Mouse (Mus musculus): ENCODE results near the gene Ifrd2.
"Not testable (repeated sequence)": the region's sequence is repeated elsewhere in the genome, so short reads cannot be mapped to it uniquely, and the experiment has no call there.

The Ifrd2 gene

DNA sequence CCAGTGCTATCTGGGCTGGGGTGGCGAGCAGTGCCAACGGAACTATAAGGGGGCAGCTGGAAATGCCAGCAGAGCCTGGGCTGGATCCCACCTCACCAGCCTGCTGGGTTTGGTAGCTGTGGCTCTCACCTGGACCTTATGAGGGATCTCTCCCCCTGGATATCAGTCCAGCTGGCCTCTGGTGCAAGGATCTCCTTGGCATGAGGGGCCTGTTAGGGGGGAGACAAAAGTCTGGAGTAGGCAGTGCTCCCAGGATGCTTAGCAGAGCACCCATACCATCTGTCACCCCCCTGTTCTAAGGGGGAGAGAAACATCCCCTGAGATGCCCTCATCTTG lies 15.1 kb upstream of the Ifrd2 start:
- in situ Hi-C loops (cut with MboI; ENCODE audit: low sequenced_read_pairs): no loop called here

DNA sequence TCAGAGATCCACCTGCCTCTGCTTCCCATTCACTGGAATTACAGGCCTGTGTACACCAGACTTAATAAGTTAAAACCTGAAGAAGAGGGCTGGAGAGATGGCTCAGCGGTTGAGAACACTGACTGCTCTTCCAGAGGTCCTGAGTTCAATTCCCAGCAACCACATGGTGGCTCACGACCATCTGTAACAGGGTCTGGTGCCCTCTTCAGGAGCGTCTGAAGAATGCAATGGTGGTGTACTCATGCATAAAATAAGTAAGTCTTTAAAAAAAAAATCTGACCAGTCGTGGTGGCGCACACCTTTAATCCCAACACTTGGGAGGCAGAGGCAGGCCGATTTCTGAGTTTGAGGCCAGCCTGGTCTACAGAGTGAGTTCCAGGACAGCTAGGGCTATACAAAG lies 13.7 kb upstream of the Ifrd2 start:
- in situ Hi-C loops (cut with MboI; ENCODE audit: low sequenced_read_pairs): not testable (repeated sequence)

DNA sequence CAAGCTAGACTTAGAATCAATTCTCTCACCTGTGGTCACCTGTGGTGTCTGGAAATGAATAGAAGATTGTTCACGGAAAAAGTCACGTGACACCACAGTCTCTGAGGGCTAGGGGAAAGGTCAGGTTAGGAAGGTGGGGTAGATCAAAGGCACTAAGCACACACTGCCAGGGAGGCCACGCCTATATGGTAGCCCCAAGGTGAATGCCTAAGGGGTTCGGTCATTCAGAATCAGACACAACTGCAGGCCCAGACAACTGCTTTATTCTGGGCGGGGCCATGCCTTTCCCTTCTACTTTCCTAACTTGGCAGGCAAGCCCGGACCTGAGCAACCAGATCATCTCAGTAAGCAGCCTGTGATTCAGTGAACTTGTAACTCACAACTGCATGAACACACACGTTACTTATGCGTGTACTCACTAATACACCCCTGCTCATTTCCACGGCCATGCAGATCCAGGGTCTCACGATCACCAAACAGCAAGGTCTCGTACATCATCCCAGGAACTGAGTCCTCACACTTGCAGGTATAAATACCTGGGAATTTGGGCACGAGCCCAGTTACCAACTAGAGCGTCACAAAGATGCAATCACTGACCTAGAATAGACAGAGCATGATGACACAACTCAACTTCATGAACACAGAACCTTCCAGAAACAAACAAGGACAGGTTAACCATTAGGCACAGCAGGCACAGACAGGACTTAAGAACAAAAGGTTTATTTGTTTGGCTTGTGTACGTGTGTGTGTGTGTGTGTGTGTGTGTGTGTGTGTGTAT lies 11.7 kb upstream of the Ifrd2 start:
- in situ Hi-C loops (cut with MboI; ENCODE audit: low sequenced_read_pairs): no loop called here

DNA sequence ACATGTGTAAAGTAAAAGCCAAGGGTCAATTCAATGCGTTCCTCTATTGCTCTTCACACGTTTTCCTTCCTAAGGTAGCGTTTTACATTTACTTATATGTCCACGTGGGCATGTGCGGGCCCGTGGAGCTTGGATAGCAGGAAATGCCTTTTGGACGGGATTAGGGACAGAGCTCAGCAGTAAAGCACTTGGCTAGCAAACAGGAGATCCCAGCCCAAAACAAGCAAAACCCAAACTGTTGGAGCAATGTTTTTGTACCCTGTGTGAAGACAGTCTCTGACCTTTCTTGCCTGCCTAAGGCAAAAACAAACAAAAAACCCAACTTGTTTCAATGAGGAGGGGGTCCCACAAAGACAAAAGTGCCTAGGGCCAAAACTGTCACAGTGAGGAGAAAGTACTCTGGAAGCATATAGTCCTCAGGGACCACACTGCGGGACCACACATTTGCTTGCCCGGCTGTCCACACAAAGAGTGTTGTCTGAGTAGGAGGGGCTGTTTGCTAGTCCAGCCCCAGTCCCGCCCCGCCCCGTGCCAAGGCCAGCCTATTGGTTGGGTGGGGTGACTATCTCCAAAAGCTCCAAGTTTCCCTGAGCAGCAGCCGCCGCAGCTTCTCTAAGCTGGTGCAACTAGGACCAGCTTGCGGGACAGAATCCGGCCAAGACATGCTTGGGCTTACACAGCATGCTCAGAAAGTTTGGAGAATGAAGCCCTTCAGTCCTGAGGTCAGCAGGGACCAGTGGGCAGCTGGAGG lies 10.9 kb upstream of the Ifrd2 start, which contains the start of gene Hyal1:
Gene Hyal1, plus strand, starts transcription at position 571 of the 751 bp plus-strand sequence.
- in situ Hi-C loops (cut with MboI; ENCODE audit: low sequenced_read_pairs): no loop called here

DNA sequence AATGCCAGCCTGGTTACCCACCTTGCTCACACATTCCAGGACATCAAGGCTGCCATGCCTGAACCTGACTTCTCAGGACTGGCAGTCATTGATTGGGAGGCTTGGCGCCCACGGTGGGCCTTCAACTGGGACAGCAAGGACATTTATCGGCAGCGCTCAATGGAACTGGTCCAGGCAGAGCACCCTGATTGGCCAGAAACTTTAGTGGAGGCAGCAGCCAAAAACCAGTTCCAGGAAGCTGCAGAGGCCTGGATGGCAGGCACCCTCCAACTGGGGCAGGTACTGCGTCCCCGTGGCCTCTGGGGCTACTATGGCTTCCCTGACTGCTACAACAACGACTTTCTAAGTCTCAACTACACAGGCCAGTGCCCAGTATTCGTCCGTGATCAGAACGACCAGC lies 9.6 kb upstream of the Ifrd2 start:
- in situ Hi-C loops (cut with MboI; ENCODE audit: low sequenced_read_pairs): no loop called here

DNA sequence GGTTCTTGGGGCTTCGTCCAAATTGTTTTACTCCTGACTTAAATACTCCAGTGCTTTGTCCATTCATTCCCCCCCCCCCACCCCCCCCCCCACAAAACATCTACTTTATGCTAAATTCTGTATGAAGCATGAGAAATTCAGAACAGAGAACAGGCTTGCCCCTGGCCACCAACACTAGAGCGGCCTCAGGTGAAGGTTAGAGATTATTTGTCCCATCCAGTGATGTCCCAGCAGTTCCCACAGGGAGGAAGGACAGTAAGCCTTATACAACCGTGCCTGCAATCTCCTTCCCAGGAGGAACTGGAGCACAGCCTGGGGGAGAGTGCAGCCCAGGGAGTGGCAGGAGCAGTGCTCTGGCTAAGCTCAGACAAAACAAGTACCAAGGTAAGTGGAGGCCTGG lies 8.9 kb upstream of the Ifrd2 start, which contains the start of gene Naa80:
Gene Naa80, plus strand, starts transcription at position 301 of the 400 bp plus-strand sequence.
- in situ Hi-C loops (cut with MboI; ENCODE audit: low sequenced_read_pairs): no loop called here

DNA sequence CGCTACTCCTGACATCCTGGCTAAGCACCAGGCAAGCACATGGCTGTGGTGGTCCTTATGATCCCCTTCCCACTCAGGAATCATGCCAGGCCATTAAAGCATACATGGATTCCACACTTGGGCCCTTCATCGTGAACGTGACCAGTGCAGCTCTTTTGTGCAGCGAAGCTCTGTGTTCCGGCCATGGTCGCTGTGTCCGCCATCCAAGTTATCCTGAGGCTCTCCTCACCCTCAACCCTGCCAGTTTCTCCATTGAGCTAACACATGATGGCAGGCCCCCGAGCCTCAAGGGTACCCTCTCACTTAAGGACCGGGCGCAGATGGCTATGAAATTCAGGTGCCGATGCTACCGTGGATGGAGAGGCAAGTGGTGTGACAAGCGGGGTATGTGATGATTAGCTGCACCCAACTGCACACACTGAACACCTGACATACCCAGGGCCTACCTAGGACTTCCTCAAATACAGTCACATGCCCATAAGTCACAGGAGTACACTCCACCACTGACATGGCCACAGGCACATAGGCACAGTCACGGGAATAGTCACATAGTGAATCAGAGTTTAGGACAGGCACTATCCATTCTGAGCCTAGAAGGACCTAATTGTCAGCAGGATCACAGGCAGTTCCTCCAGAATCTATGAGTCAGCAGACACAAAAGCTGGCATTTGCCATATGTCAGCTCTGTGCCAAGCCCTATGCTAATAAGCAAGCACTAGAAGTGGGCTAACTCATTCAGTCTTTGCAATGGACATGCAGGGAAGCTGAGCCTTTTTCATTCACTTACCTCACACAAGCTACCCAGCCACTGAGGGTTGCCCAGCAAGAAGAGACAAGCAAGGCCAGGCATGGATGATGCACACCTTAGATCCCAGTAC lies 8.2 kb upstream of the Ifrd2 start:
- in situ Hi-C loops (cut with MboI; ENCODE audit: low sequenced_read_pairs): no loop called here

DNA sequence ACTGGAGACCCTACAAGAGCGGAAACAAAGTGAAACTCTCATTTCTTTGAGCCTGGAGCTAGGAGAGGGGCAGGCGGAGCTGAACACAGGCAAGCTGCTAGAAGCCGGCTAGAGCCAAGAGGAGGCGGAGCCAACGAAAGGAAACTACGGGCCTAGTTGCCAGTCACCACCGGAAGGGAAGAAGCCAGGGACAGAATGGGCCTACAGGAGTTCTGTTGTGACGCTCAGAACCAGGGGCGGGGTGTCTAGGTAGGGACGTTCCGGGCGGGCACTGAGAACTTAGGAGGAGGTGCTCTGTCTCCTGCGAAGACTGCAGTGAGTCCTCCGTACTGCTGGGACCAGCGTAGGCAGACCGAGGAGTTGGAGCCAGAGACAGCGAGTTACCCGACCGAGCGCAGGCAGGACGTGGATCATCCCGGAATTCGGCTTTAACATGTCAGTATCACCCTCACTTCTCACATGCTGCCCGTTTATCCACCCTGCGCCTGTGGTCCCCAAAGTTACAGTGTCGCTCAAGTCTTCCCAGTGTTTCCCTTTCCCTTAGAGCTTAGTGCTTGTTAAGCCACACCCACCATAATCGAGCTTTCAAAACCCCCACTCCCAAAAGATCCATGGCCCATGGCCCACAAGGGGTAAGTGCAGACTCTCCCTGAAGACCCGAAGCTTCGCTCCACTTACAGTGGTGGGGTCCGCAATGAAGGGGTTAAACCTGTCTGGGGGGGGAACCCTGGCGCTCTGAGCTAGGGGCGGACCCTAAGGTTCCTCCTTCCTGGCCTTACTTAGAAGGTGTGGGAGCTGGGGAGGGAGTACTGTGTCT lies 6.7 kb upstream of the Ifrd2 start, which contains the start of gene Hyal3:
Gene Hyal3, plus strand, starts transcription at position 318 of the 817 bp plus-strand sequence.
- in situ Hi-C loops (cut with MboI; ENCODE audit: low sequenced_read_pairs): no loop called here

DNA sequence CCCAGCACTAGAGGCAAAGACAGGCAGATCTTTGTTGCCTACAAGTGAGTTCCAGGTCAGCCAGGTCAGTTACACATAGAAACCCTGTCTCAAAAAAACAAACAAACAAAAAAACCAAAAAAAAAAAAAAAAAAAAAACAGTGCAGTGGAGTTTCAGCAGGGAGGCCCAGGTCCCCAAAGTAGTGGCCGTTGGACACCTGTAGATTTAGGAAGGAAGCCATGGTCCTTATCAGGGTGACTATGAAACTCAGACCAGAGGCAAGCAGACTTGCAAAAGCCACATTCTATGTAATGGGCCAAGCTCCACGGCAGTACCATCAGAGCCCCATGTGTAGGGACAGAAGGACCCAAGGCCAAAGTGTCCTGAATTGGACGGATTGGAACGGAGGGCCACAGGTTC lies 5.9 kb upstream of the Ifrd2 start:
- in situ Hi-C loops (cut with MboI; ENCODE audit: low sequenced_read_pairs): no loop called here

DNA sequence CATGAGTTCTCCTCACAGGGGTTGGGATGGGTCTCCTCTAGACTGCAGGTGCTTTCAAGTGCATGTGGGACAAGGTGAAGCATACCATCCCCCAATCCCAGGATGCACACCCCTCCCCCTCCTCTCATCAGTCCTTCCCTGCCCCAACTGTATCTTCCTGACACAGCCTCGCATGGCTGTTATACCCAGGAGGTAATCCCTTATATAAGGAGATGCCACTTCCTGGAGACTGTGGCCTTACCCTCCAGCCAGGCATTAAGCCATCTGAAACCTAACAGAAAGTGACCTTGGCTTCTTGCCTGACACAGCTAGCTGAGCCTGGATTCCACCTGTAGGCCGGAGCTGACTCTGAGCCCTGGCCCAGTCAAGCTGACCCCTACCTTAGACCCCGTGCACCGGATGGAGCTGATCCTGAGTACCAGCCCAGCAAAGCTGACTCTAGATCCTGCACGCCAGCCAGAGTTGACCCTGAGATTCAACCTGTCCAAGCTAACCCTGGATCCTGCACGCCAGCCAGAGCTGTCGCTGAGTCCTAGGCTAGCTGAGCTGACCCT lies 4.9 kb upstream of the Ifrd2 start:
- in situ Hi-C loops (cut with MboI; ENCODE audit: low sequenced_read_pairs): no loop called here

DNA sequence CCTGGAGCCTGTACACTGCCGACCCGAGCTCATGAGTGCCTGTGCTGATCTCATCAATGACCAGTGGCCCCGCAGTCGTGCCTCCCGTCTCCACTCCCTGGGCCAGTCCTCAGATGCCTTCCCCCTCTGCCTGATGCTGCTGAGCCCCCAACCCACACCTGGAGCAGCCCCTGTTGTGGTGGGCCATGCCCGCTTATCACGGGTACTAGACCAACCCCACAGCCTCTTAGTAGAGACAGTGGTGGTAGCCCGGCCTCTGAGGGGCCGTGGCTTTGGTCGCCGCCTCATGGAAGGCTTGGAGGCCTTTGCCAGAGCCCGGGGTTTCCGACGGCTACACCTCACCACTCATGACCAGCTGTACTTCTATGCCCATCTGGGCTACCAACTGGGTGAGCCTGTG lies 4.3 kb upstream of the Ifrd2 start:
- in situ Hi-C loops (cut with MboI; ENCODE audit: low sequenced_read_pairs): no loop called here

DNA sequence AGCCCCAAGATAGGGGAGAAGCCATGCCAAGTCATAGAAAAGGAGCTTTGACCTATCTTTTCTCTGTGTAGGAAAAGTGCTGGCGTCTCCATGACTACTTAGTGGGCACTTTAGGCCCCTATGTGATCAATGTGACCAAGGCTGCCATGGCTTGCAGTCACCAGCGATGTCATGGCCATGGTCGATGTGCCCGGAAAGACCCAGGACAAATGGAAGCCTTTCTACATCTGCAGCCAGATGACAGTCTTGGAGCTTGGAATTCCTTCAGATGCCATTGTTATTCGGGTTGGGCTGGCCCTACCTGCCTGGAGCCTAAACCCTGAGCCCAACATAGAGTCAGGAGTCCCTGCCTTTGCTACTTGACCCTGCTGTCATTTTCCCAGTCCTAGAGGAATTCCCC lies 938 bp upstream of the Ifrd2 start:
- in situ Hi-C loops (cut with MboI; ENCODE audit: low sequenced_read_pairs): no loop called here

DNA sequence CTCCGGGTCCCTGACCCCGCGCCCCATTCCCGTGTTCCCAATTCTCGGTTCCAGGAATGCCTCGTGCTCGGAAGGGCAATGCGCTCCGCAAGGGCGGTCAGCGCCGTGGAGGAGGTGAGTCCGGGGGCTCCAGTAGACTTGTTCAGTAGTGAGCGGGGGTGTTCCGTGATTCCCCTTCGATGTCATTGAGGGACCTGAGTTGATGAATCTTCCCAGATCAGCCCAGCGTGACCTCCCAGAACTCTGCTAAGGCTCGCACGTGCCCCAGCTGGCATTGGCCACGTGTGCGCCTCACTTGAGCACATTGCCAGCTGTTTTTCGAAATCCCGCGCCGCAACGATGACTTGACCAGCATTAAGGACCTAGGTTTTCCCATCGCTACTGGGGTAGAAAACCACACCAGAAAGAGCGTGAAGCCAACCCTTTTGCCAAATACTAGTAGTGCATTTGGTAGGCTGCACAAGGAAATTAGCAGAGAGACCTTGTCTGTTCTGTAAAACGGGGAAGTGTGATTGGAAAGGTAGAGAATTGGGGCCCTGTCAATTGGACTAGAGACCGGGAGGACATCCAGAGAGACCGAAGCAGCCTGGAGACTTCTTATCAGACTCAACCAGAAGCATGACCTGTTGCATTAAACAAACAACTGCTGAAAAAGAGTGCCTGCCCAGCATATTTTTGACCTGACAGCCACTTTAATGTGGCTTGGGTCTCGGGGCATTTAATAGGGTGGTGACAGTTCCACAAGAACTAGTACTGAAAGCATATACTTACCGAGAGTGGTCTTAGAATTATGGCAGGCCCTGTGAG lies 594 bp downstream of the Ifrd2 start:
- in situ Hi-C loops (cut with MboI; ENCODE audit: low sequenced_read_pairs): no loop called here

DNA sequence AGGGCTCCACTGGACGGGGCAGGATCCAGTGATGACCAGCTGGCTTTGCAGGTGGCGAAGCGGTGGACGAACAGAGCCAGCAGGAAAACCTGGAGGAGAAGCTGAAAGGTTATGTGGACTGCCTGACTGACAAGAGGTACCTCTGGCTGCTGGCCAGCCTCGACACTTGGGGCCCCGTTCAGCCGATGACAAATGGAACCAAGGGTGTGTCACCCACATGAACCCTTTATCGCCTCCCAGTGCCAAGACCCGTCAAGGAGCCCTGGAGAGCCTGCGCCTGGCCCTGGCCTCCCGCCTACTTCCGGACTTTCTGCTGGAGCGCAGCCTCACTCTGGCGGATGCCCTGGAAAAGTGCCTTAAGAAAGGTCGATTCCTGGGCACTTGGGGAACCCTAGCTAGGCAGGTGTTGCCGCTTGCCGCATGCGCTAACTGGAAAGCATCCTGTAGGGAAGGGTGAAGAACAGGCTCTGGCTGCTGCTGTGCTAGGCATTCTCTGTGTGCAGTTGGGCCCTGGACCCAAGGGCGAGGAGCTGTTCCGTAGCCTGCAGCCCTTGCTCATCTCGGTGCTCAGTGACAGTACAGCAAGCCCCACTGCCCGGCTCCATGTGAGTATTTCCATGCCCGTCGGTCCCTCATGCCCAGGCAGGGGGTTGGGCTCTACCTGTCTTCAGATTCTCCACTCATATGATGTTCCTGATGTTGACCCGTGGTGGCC lies 2.8 kb downstream of the Ifrd2 start:
- in situ Hi-C loops (cut with MboI; ENCODE audit: low sequenced_read_pairs): no loop called here

DNA sequence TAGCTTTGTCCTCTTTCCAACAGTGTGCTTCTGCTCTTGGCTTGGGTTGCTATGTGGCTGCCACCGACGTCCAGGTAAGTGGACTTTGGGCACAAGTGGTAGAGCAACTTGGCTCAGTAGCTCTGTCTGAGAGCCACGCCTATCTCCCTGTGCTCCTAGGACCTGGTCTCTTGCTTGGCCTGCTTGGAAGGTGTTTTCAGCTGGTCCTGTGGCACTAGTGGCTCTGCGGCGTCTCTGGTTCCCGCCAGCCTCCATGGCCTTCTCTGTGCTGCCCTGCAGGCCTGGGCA lies 3.3 kb downstream of the Ifrd2 start:
- in situ Hi-C loops (cut with MboI; ENCODE audit: low sequenced_read_pairs): no loop called here

DNA sequence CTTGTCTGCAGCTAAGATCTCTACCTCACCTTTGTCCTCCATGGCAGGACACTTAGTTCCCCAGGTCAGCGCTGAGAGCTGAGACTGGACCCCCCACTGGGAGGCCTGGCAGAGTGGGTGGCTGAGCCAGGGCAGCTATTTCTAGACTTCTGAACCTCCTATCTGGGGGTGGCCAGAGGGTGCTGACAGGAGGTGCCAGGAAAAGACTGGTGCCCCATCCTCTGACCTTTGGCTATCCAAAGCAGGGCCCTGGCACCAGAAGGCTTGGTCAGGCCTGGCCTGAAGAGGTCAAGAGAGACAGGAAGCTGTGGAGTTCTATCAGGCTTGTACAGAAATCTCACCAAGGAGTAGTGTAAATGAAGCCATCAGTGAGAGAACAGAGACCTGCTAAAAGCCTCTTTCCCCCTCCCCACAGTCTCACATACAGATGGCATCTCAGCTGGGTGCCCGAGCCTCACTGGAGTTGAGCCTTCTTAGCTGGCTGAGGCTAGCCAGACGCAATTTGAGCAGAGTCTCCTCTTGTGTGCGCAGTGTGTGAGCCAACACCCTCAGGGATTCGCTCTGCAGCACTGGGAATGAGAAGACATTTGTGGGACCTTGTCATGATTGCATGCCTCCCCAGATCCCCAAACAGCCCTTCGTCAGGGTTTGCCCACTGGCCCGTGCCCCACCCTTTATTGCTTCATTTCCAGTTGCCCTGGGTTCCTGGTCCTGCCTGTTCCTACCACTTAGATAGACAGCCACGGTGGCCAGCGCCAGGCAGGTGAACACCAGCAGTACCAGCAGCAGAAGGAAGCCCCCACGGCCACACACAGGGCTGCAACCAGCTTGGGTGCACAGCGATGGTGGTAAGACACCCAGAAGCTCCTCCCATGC lies 5.9 kb downstream of the Ifrd2 start:
- in situ Hi-C loops (cut with MboI; ENCODE audit: low sequenced_read_pairs): no loop called here

DNA sequence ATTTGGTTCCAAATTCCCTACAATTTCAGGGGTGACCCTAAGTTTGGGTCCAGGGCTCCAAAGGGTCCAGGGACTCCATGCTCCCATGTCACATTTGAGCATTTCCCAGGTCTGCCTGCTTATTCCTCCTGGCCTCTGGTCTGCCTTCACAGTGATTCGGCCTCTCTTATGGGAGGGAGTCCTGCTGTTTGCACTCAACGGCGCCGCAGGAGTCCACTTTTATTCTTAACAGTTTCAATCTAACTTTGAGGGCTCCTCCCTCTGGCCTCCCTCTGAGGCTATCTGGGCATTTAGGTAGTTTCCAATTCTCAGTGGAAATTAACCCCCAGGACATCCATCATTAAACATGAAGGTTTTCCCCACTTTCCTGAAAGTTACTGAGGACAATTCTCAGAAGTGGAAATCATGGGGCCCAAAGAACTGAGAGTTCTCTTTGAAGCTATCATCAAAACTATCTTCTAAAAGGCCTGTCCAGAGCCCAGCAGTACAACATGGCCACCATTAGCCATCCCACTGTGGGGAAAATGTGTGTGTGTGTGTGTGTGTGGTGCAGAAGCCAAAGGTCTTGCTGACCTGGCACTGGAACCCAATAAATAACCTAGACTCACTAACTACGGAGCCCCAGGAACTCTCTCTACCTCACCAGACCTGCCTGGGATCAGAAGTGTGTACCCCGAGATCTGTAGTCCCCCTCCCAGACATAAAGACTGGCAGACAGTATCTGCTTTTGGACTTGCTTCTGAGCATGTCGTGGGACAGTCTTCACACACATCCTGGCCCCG lies 7.0 kb downstream of the Ifrd2 start:
- in situ Hi-C loops (cut with MboI; ENCODE audit: low sequenced_read_pairs): no loop called here

Measured in CH12F3 (cell line).